Mouse (Mus musculus) liver, adult 2 months (tissue): ENCODE measurements around the gene Arl10.

Experiments used
- CTCF ChIP-seq: fragments of 200-500 bp; IDR thresholded peaks from 2 replicates; pipeline ENCODE4 v1.5.1; 2011; ENCODE audit warnings: low read depth, low read length, control low read depth
- POLR2A ChIP-seq: fragments of 200-500 bp; IDR thresholded peaks from 2 replicates; pipeline ENCODE4 v1.6.1; 2011; ENCODE audit warnings: low read length, control low read depth; ENCODE audit not compliant: insufficient read depth; ENCODE audit errors: extremely low read depth

GRCm38 (mm10) chr13:54582126-54582525, 7.3 kb downstream of the Arl10 start:
- TF ChIP-seq CTCF, result no peak
- no peak for TF ChIP-seq POLR2A
